Mouse (Mus musculus) brain, embryonic 14.5 days (tissue): ENCODE data around the gene Tox2. TPM values are rescaled to one million over a fixed set of nuclear protein-coding genes. Genes with fewer than 3 reads are reported as not detected.

Experiments used
- DNase-seq: peaks from one replicate; pipeline ENCODE4 v3.0.0-alpha.2; 2011; ENCODE audit warnings: low read depth
- CTCF ChIP-seq: fragments of 200-500 bp; IDR thresholded peaks from 2 replicates; pipeline ENCODE4 v1.5.1; 2012; ENCODE audit warnings: inconsistent platforms, mild to moderate bottlenecking, moderate library complexity, borderline replicate concordance; ENCODE audit not compliant: insufficient read depth, insufficient read length; ENCODE audit errors: extremely low read depth
- POLR2A ChIP-seq: fragments of 200-500 bp; IDR thresholded peaks from 2 replicates; pipeline ENCODE4 v1.6.1; 2012; ENCODE audit warnings: mild to moderate bottlenecking, inconsistent platforms, borderline replicate concordance; ENCODE audit not compliant: poor library complexity, insufficient read depth, insufficient read length, severe bottlenecking; ENCODE audit errors: extremely low read depth
- polyA plus RNA-seq: library from polyadenylated mRNA; depleted of rRNA; stranded (reverse); fragments of >200 nt; gene quantifications from 2 replicates; pipeline ENCODE4 v1.2.3, GENCODE M21; 2012; rRNA removed

The Tox2 gene
- 67.0 and 70.4 TPM in 2 replicates for polyA plus RNA-seq

GRCm38 (mm10) chr2:163202884-163203634 lies at the start of gene Tox2:
Tox2 (plus strand) TSS chr2:163203125.
- peak; percentile 88 for DNase-seq
- peak; percentile 35; the same call in 1 of the 2 replicates for TF ChIP-seq POLR2A
- TF ChIP-seq CTCF, result no peak

- TF ChIP-seq POLR2A (no peak), CTCF (no peak)
- DNase-seq, result no peak
Measured at GRCm38 (mm10) chr2:163154673-163155072, 48.3 kb upstream of the Tox2 start.

GRCm38 (mm10) chr2:163158979-163159378 lies 43.9 kb upstream of the Tox2 start:
- no peak for DNase-seq
- TF ChIP-seq POLR2A (no peak), CTCF (no peak)

DNA sequence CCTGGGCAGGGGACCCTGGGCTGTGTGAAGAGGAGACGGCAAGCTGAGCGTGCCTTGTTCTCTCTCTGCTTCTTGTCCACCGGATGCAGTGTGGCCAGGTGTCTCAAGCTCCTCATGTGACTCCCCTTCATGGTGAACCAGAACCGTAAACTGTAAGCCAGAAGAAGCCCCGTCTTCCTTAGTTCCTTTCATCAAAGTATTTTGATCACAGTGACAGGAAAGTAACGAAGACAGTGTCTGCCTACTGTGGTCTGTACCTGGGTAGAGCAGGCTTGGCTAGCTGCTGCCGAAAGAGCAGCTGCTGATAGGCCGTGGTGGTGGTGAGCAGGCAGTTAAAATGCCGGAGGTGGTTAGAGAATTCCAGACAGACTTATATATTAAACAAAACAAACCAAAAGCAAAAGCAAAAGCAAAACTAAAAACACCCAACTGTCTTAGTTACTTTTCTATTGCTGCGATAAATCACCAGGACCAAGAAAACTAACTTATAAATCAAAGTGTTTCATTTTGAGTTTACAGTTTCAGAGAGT lies 38.4 kb upstream of the Tox2 start:
- DNase-seq, result no peak
- TF ChIP-seq CTCF (no peak), POLR2A (no peak)

DNA sequence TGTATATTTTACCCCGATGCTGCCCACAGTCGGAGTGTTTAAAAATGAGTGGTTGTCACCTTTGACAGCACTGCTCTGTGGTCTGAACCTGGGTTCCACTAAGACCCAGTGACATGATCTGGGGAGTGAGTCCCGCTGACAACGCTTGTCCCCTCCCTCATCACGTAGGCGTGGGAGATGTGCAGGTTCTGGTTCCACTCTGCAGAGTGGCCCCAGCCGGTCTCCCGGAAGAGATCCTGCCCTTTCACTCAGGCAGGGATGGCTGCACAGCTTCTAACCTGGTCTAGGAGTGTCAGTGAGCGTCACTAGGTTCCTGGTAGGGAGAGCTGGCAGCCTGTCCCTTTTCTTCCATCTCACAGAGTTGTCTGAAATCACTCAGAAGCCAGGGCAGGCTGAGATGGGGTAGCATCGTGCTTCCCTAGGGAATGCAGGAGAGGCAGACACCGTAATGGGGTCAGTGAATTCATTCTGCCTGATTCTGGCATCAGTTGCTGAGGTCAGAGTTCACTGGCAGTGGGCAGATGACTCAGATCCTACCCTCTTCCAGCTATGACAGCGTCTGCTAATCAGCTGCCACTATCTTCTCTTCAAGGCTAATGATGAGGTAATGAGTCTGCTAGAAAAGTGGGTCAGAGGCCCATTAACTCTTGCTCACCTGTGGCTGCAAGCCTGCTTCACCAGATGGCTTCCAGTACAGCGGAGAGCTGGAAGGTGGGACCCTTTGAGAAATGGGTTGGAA lies 36.7 kb upstream of the Tox2 start:
- TF ChIP-seq POLR2A (no peak), CTCF (no peak)
- peak; percentile 27 for DNase-seq

DNA sequence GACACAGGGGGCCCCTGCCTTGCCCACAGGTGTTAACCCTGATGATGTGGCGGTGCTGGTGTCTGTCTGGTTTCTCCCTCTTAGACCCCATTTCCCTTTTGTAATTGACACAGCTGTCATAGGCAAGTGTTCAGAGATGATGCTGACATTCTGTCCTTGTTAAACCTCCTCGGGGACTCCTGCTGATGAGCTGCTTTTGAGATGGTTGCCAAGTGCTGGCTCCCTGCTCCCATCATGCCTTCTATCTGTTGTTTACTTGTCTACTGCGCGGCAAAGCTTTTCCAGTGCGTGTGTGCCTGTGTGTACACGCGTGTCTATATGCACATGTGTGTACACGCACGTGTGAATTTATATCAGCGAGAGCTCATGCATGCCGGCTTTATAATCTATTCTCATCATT lies 31.0 kb upstream of the Tox2 start:
- TF ChIP-seq POLR2A, result no peak
- no peak for TF ChIP-seq CTCF
- peak; percentile 52 for DNase-seq

DNA sequence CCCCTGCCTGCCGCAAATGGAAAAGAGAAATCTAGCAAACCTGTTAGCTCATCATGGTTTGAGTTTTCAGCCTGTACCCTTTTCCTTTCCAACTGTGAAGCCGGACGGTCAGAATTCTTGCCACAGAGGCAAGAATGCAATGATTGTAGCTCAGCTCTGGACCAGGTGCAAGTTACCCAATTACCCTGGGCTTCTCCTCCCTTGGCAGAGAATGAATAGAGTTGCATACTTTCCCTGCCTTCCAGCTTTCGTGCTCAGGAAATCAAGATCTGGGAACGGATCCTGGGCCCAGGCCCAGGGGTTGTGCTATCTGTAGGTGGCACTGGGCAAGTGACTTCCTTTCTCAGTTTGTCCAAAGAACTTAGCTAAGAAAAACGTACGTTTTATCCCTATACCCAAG lies 28.9 kb upstream of the Tox2 start:
- peak; percentile 82 for DNase-seq
- TF ChIP-seq POLR2A (no peak), CTCF (no peak)

DNA sequence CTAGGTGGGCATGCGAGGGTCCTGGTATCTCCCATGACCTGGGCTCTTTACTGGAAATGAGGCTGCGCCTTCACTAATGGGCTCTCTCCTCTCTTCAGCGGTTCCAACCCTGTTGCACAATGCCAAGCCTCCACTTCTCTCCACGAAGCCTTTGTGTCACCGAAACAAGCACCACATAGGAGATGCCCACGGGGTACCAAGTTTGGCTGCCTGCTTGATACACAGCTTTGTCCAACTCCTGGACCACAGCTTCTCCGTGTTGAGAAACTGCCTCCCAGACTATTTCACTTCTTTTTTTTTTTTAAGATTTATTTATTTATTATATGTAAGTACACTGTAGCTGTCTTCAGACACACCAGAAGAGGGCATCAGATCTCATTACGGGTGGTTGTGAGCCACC lies 27.1 kb upstream of the Tox2 start:
- TF ChIP-seq CTCF (no peak), POLR2A (no peak)
- no peak for DNase-seq

DNA sequence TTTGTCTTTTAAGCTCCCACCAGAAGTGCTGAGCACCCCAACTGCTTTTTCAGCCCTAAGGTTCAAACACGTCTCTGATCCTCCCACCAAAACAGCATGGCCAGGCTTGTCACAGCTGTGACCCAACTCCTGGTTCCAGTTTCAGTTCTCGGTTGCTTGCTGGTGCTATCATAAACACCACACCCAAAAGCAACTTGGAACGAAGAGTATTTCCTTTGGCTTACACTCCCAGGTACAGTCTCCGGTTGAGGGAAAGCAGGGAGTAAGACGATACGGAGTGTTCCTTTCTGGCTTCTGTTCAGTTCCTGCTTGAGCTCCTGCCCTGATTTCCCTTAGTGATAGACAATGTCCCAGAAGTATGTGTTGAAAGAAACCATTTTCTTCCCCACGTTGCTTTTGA lies 26.4 kb upstream of the Tox2 start:
- no peak for DNase-seq
- TF ChIP-seq POLR2A (no peak), CTCF (no peak)

- TF ChIP-seq CTCF, result no peak
- TF ChIP-seq POLR2A, result no peak
- DNase-seq, result peak; percentile 79
Measured at GRCm38 (mm10) chr2:163187552-163187951, 15.4 kb upstream of the Tox2 start.

DNA sequence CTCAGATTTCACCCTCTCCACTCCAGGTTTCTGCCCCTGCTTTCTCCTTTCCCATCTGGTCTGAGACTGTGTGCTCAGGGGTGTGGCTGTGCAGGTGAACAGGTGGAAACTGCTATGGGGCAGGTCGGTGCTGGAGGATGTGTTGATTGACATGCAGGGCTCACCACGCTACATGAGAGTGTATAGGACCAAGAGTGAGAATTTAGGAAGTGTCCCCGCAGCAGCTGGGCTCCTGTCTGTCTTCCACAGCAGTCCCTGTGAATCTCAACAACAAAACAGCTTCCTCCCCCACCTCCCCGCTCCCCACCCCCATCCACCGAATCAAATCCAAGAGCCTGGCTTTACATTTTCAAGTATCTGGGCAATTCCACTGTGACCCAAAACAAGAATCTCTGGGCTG lies 13.3 kb upstream of the Tox2 start:
- DNase-seq, result no peak
- TF ChIP-seq CTCF, result no peak
- TF ChIP-seq POLR2A, result no peak
